Comparison of ENCODE assay signal across 15 mouse cellular contexts in the genomic region with DNA sequence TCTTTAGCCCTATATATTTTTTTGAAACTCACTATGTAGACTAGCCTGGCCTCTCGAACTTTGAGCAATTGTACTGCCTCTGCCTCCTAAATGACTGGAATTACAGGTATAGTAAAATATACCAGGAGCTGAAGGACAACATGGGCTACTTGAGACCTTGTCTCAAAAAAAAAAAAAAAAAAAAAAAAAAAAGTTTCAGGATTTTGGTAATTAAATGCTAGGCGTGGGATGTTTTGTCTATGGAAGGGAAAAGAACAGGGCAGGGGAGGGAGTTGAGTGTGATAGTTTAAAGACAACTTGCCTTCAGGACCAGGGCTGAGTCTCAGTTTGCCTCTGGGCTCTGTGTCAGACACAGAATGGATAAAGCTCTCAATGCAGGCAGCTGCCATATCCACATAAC. TPM values are rescaled to one million over a fixed set of nuclear protein-coding genes. Genes with fewer than 3 reads are reported as not detected.
DNase-seq lines count a peak whose midpoint lies in the region; ATAC-seq and TF ChIP-seq lines count a peak whose summit lies in the region.
"Had no signal": no experiment of that assay in that cellular context is flagged by ENCODE, and none has a peak within 500 bp of the region (broad histone marks: within the 10 kb centered on the region; RNA-seq: fewer than 3 reads in every experiment).

No protein-coding gene starts in this region.

- no peak for TF ChIP-seq CTCF in bone marrow macrophage, adult 2 months (IDR thresholded peaks at IDR 0.05; ENCODE audit: low read depth, low read length)

- 71% methylated on average over 2 of the region's 2 CpGs for WGBS in kidney, embryonic 16.5 days
- 77% methylated on average over 2 of the region's 2 CpGs for WGBS in liver, embryonic 12.5 days (ENCODE audit: insufficient replicate concordance)

- H3K9me3 ChIP-seq in kidney, embryonic 16.5 days (ENCODE audit: low read length): no peaks in the 10 kb centered on the region
- H3K9me3 ChIP-seq in ES-E14 (ENCODE audit: control insufficient read depth, insufficient read depth, low read depth, low read length): no peaks in the 10 kb centered on the region
- no peaks in the 10 kb centered on the region for H3K9me3 ChIP-seq in liver, embryonic 12.5 days (replicated peaks)
- H3K9me3 ChIP-seq: stomach, embryonic 15.5 days had no signal

- H3K27me3 ChIP-seq in kidney, embryonic 16.5 days (ENCODE audit: insufficient read depth, low read length): no peaks in the 10 kb centered on the region
- H3K27me3 ChIP-seq in liver, embryonic 12.5 days (replicated peaks): no peaks in the 10 kb centered on the region
- H3K27me3 ChIP-seq: stomach, embryonic 15.5 days had no signal

- H3K4me1 ChIP-seq in kidney, embryonic 16.5 days (ENCODE audit: insufficient read depth, low read length): peaks cover 48% of the 10 kb centered on the region
- H3K4me1 ChIP-seq in ES-E14 (ENCODE audit: control insufficient read depth in 2 of 2, insufficient read depth in 2 of 2, low read length in 2 of 2, poor library complexity in 1 of 2): peaks cover 1 to 24% of the 10 kb centered on the region in 2 experiments; a peak in 2 of 4 replicates
- H3K4me1 ChIP-seq in bone marrow macrophage, adult 2 months (ENCODE audit: control insufficient read depth, insufficient read depth, low read length): peaks cover 27% of the 10 kb centered on the region
- H3K4me1 ChIP-seq in liver, embryonic 12.5 days: peaks cover 66% of the 10 kb centered on the region

- no peak for TF ChIP-seq POLR2A in bone marrow macrophage, adult 2 months (IDR thresholded peaks at IDR 0.05; ENCODE audit: borderline replicate concordance, low read depth, low read length)

- no peak overlapping the region for H3K27ac ChIP-seq in kidney, embryonic 16.5 days (ENCODE audit: low read length)
- H3K27ac ChIP-seq in ES-E14 (ENCODE audit: insufficient read depth, low read depth, low read length, poor library complexity, severe bottlenecking): no peak overlapping the region
- 0 out of 2 replicates have a peak overlapping the region, but pooled peaks have one; percentile 7 for H3K27ac ChIP-seq in bone marrow macrophage, adult 2 months (ENCODE audit: insufficient read depth, low read depth, low read length)
- H3K27ac ChIP-seq in liver, embryonic 12.5 days: peak overlapping the region; percentile 69; the same call in 1 of the 2 replicates

- H3K9ac ChIP-seq in kidney, embryonic 16.5 days (replicated peaks; ENCODE audit: low read length): peak overlapping the region; percentile 93; the same call in 1 of the 2 replicates
- H3K9ac ChIP-seq in ES-E14 (ENCODE audit: insufficient read depth, low read depth, low read length, poor library complexity, severe bottlenecking): no peak overlapping the region
- H3K9ac ChIP-seq in liver, embryonic 12.5 days: no peak overlapping the region

- no peak overlapping the region for H3K4me2 ChIP-seq in kidney, embryonic 16.5 days (replicated peaks; ENCODE audit: low read depth, low read length)
- peak overlapping the region; percentile 96 for H3K4me2 ChIP-seq in liver, embryonic 12.5 days

- peaks cover 43% of the 10 kb centered on the region for H3K36me3 ChIP-seq in kidney, embryonic 16.5 days (ENCODE audit: insufficient read depth, low read length)
- H3K36me3 ChIP-seq in ES-E14 (ENCODE audit: control insufficient read depth, insufficient read depth, low read length, poor library complexity, severe bottlenecking): peaks cover 39% of the 10 kb centered on the region
- peaks cover 51% of the 10 kb centered on the region for H3K36me3 ChIP-seq in liver, embryonic 12.5 days

- no peak overlapping the region for H3K4me3 ChIP-seq in kidney, embryonic 16.5 days (ENCODE audit: low read length)
- H3K4me3 ChIP-seq in ES-E14 (ENCODE audit: insufficient read depth in 1 of 2, low read depth in 1 of 2, low read length in 2 of 2, poor library complexity in 1 of 2, severe bottlenecking in 1 of 2): no peak overlapping the region
- no peak overlapping the region for H3K4me3 ChIP-seq in bone marrow macrophage, adult 2 months (ENCODE audit: insufficient read depth, low read length)
- H3K4me3 ChIP-seq in liver, embryonic 12.5 days: 0 out of 2 replicates have a peak overlapping the region, but pooled peaks have one; percentile 93

- DNase-seq in kidney, adult 8-10 months: no peak
- DNase-seq in ES-E14 (ENCODE audit: low read depth, low spot score): no peak
- no peak for DNase-seq in adrenal gland, postnatal 4 days (ENCODE audit: low spot score in 2 of 2)
- DNase-seq: adrenal gland, postnatal 36 days; cerebellum, adult 11-12 months; heart, postnatal 4 days; kidney, postnatal 14 days; left cerebral cortex, postnatal 4 days; lung, postnatal 36 days had no signal

- no peak for ATAC-seq in kidney, embryonic 16.5 days (ENCODE audit: low FRiP score, low TSS enrichment)
- no peak for ATAC-seq in liver, embryonic 12.5 days
- ATAC-seq in megakaryocyte-erythroid progenitor cell, adult 5-6 weeks (replicated peaks; ENCODE audit: low FRiP score, low TSS enrichment, poor library complexity, severe bottlenecking): no peak

- in situ Hi-C loops in ES-E14 (cut with MboI; ENCODE audit: low sequenced_read_pairs in 2 of 2, unreplicated experiment in 2 of 2): no loop called here

TF ChIP-seq in ES-E14, 5 proteins besides CTCF, POLR2A, EP300 and RAD21:
- TF ChIP-seq MAFK (IDR thresholded peaks at IDR 0.05; ENCODE audit: insufficient read depth, low read depth, low read length) (no peak), CHD2 (IDR thresholded peaks at IDR 0.05; ENCODE audit: low read depth, low read length) (no peak), ZNF384 (IDR thresholded peaks at IDR 0.05; ENCODE audit: low read depth, low read length) (peak; percentile 57; the same call in 1 of the 2 replicates), ZC3H11A (IDR thresholded peaks at IDR 0.05; ENCODE audit: borderline replicate concordance, low read depth, low read length) (no peak), HCFC1 (IDR thresholded peaks at IDR 0.05; ENCODE audit: borderline replicate concordance, insufficient read depth, low read length) (no peak)

RNA-seq across cellular contexts. Expression of a gene that starts 2.0 kb away (rescaled TPM):
- polyA plus RNA-seq in kidney, embryonic 16.5 days (2015; fragmentation: Nextera tagmentation; extraction: Ambion mirVana): 843 and 914 TPM in 2 replicates
- total RNA-seq in ES-E14 (2012; rRNA removed): 904 and 977 TPM in 2 replicates
- polyA plus RNA-seq in bone marrow macrophage, adult 2 months (2012; ENCODE audit: insufficient read depth, insufficient read length, missing spikeins): 292 and 334 TPM in 2 replicates
- polyA plus RNA-seq in liver, embryonic 12.5 days (2016; fragmentation: Nextera tagmentation; extraction: Ambion mirVana): 443 and 468 TPM in 2 replicates
- 100 to 1,000 TPM; 531 to 539 TPM for total RNA-seq in adrenal gland, postnatal 4 days (2021)
- 236 and 270 TPM in 2 replicates for total RNA-seq in megakaryocyte-erythroid progenitor cell, adult 5-6 weeks (2014; fragmentation: Nextera tagmentation)
- total RNA-seq in megakaryocyte-erythroid progenitor cell, adult 5-6 weeks (2017): 334 and 373 TPM in 2 replicates

RNA-seq across cellular contexts. Expression of a gene that starts 6.4 kb away (rescaled TPM):
- polyA plus RNA-seq in kidney, embryonic 16.5 days (2015; fragmentation: Nextera tagmentation; extraction: Ambion mirVana): 696 and 712 TPM in 2 replicates
- total RNA-seq in ES-E14 (2012; rRNA removed): 161 and 253 TPM in 2 replicates
- polyA plus RNA-seq in bone marrow macrophage, adult 2 months (2012; ENCODE audit: insufficient read depth, insufficient read length, missing spikeins): 628 and 760 TPM in 2 replicates
- polyA plus RNA-seq in liver, embryonic 12.5 days (2016; fragmentation: Nextera tagmentation; extraction: Ambion mirVana): 337 and 356 TPM in 2 replicates
- 100 to 1,000 TPM; 321 to 354 TPM for total RNA-seq in adrenal gland, postnatal 4 days (2021)
- total RNA-seq in megakaryocyte-erythroid progenitor cell, adult 5-6 weeks (2014; fragmentation: Nextera tagmentation): 248 and 334 TPM in 2 replicates
- 96.3 and 154 TPM in 2 replicates for total RNA-seq in megakaryocyte-erythroid progenitor cell, adult 5-6 weeks (2017)

RNA-seq across cellular contexts. Expression of a gene that starts 23.1 kb away (rescaled TPM):
- polyA plus RNA-seq in kidney, embryonic 16.5 days (2015; fragmentation: Nextera tagmentation; extraction: Ambion mirVana): 92.2 and 372 TPM in 2 replicates
- 300 and 397 TPM in 2 replicates for total RNA-seq in ES-E14 (2012; rRNA removed)
- polyA plus RNA-seq in bone marrow macrophage, adult 2 months (2012; ENCODE audit: insufficient read depth, insufficient read length, missing spikeins): 97.5 and 121 TPM in 2 replicates
- 542 and 545 TPM in 2 replicates for polyA plus RNA-seq in liver, embryonic 12.5 days (2016; fragmentation: Nextera tagmentation; extraction: Ambion mirVana)
- total RNA-seq in adrenal gland, postnatal 4 days (2021): 100 to 1,000 TPM; 136 to 169 TPM
- 157 and 232 TPM in 2 replicates for total RNA-seq in megakaryocyte-erythroid progenitor cell, adult 5-6 weeks (2014; fragmentation: Nextera tagmentation)
- total RNA-seq in megakaryocyte-erythroid progenitor cell, adult 5-6 weeks (2017): 208 and 278 TPM in 2 replicates

RNA-seq across cellular contexts. Expression of a gene that starts 23.2 kb away (rescaled TPM):
- polyA plus RNA-seq in kidney, embryonic 16.5 days (2015; fragmentation: Nextera tagmentation; extraction: Ambion mirVana): 195 and 197 TPM in 2 replicates
- 87.4 and 98.4 TPM in 2 replicates for total RNA-seq in ES-E14 (2012; rRNA removed)
- polyA plus RNA-seq in bone marrow macrophage, adult 2 months (2012; ENCODE audit: insufficient read depth, insufficient read length, missing spikeins): 127 and 128 TPM in 2 replicates
- 118 and 120 TPM in 2 replicates for polyA plus RNA-seq in liver, embryonic 12.5 days (2016; fragmentation: Nextera tagmentation; extraction: Ambion mirVana)
- 10 to 100 TPM; 87.4 to 90.7 TPM for total RNA-seq in adrenal gland, postnatal 4 days (2021)
- 84.0 and 110 TPM in 2 replicates for total RNA-seq in megakaryocyte-erythroid progenitor cell, adult 5-6 weeks (2014; fragmentation: Nextera tagmentation)
- 21.9 and 27.6 TPM in 2 replicates for total RNA-seq in megakaryocyte-erythroid progenitor cell, adult 5-6 weeks (2017)

RNA-seq across cellular contexts. Expression of a gene that starts 24.1 kb away (rescaled TPM):
- polyA plus RNA-seq in kidney, embryonic 16.5 days (2015; fragmentation: Nextera tagmentation; extraction: Ambion mirVana): 0.55 and 0.57 TPM in 2 replicates
- not detected in 2 replicates for total RNA-seq in ES-E14 (2012; rRNA removed)
- polyA plus RNA-seq in bone marrow macrophage, adult 2 months (2012; ENCODE audit: insufficient read depth, insufficient read length, missing spikeins): not detected in 2 replicates
- not detected in 2 replicates for polyA plus RNA-seq in liver, embryonic 12.5 days (2016; fragmentation: Nextera tagmentation; extraction: Ambion mirVana)
- total RNA-seq in adrenal gland, postnatal 4 days (2021): 1 to 10 TPM; 1.3 to 5.6 TPM
- total RNA-seq in megakaryocyte-erythroid progenitor cell, adult 5-6 weeks (2014; fragmentation: Nextera tagmentation): not detected in 2 replicates
- total RNA-seq in megakaryocyte-erythroid progenitor cell, adult 5-6 weeks (2017): not detected in 2 replicates
- total RNA-seq: layer of hippocampus, postnatal 25 days; left cerebral cortex, postnatal 4 days had no signal
- polyA plus RNA-seq: stomach, embryonic 15.5 days had no signal

Comparison
In these comparisons a context has a peak if more than half of its experiments do, and no peak if none do; other contexts are left out.
1. H3K27ac ChIP-seq: peak in bone marrow macrophage, adult 2 months (single experiment) and liver, embryonic 12.5 days (single experiment); none in kidney, embryonic 16.5 days (single experiment) and ES-E14 (single experiment).